33 mouse cellular contexts compared by ENCODE assay signal in genomic region chr7:110868807-110869206, GRCm38 (mm10). TPM values are rescaled to one million over a fixed set of nuclear protein-coding genes. Genes with fewer than 3 reads are reported as not detected.
"Had no signal": no experiment of that assay in that cellular context is flagged by ENCODE, and none has a peak within 500 bp of the region (broad histone marks: within the 10 kb centered on the region; RNA-seq: fewer than 3 reads in every experiment).

No protein-coding gene starts in this region.

- H3K27me3 ChIP-seq: heart, embryonic 12.5 days; heart, embryonic 13.5 days; heart, embryonic 15.5 days; hindbrain, embryonic 12.5 days; hindbrain, embryonic 13.5 days; hindbrain, embryonic 15.5 days; intestine, embryonic 15.5 days; kidney, embryonic 15.5 days had no signal

- H3K36me3 ChIP-seq: heart, embryonic 13.5 days; heart, embryonic 15.5 days; hindbrain, embryonic 10.5 days; hindbrain, embryonic 12.5 days; hindbrain, embryonic 13.5 days; hindbrain, embryonic 15.5 days; intestine, embryonic 15.5 days had no signal

- H3K27ac ChIP-seq: heart, adult 2 months; heart, embryonic 10.5 days; heart, embryonic 13.5 days; heart, embryonic 15.5 days; hindbrain, embryonic 10.5 days; hindbrain, embryonic 12.5 days; hindbrain, embryonic 13.5 days; hindbrain, embryonic 14.5 days; hindbrain, embryonic 15.5 days; hindbrain, postnatal 0 days; intestine, embryonic 15.5 days; kidney, embryonic 15.5 days; kidney, postnatal 0 days; layer of hippocampus, adult 2 months had no signal

- DNase-seq: heart, adult 2 months; heart, postnatal 10 days; heart, postnatal 14 days; heart, postnatal 36 days; heart, postnatal 4 days; kidney, adult 11 months; kidney, adult 18-20 months; kidney, adult 2 months; kidney, adult 8-10 months; kidney, adult 9 months; kidney, postnatal 10 days; kidney, postnatal 14 days; kidney, postnatal 25 days; kidney, postnatal 36 days; kidney, postnatal 4 days; layer of hippocampus, adult 9-11 months had no signal

- H3K4me2 ChIP-seq: heart, embryonic 11.5 days; heart, embryonic 12.5 days; heart, embryonic 13.5 days; heart, embryonic 15.5 days; hindbrain, embryonic 12.5 days; hindbrain, embryonic 13.5 days; hindbrain, embryonic 14.5 days; hindbrain, embryonic 15.5 days; intestine, embryonic 15.5 days; kidney, embryonic 15.5 days had no signal

- H3K4me3 ChIP-seq: heart, adult 2 months; heart, embryonic 10.5 days; heart, embryonic 12.5 days; heart, embryonic 13.5 days; heart, embryonic 15.5 days; hindbrain, embryonic 10.5 days; hindbrain, embryonic 12.5 days; hindbrain, embryonic 13.5 days; hindbrain, embryonic 15.5 days; intestine, embryonic 15.5 days; kidney, embryonic 15.5 days; layer of hippocampus, adult 2 months had no signal

RNA-seq across cellular contexts. Expression of gene Lyve1, which starts 5.8 kb away (rescaled TPM):
- total RNA-seq: hematopoietic stem cell, adult 5-6 weeks had no signal
- polyA plus RNA-seq: inflammation-experienced regulatory T-cells, adult 6 months had no signal
